Mouse (Mus musculus) cerebellum, adult 11-12 months (tissue): ENCODE measurements around the gene Jmjd6.

ENCODE experiments used
- DNase-seq: peaks from one replicate; pipeline ENCODE4 v3.0.0; 2022

Gene Jmjd6

GRCm38 (mm10) chr11:116843261-116844233 is at the start of gene Jmjd6, which contains the start of gene Mettl23:
Gene Jmjd6, minus strand, starts transcription at chr11:116843449.
Gene Mettl23, plus strand, starts transcription at chr11:116843278.
- DNase-seq = peak; percentile 99

GRCm38 (mm10) chr11:116887136-116887535 is 43.9 kb upstream of the Jmjd6 start:
- no peak for DNase-seq

- DNase-seq = peak; percentile 71
Measured at GRCm38 (mm10) chr11:116885275-116886151, 42.3 kb upstream of the Jmjd6 start.

GRCm38 (mm10) chr11:116884061-116884460 is 40.8 kb upstream of the Jmjd6 start:
- DNase-seq = no peak

GRCm38 (mm10) chr11:116882446-116882845 is 39.2 kb upstream of the Jmjd6 start:
- no peak for DNase-seq

- DNase-seq = no peak
Measured at GRCm38 (mm10) chr11:116881440-116881839, 38.2 kb upstream of the Jmjd6 start.

GRCm38 (mm10) chr11:116880839-116881238 is 37.6 kb upstream of the Jmjd6 start:
- no peak for DNase-seq

GRCm38 (mm10) chr11:116878454-116878853 is 35.2 kb upstream of the Jmjd6 start:
- DNase-seq = no peak

- no peak for DNase-seq
Measured at GRCm38 (mm10) chr11:116873987-116874386, 30.7 kb upstream of the Jmjd6 start.

GRCm38 (mm10) chr11:116871538-116871937 is 28.3 kb upstream of the Jmjd6 start:
- DNase-seq = no peak

- no peak for DNase-seq
Measured at GRCm38 (mm10) chr11:116869641-116870040, 26.4 kb upstream of the Jmjd6 start.

GRCm38 (mm10) chr11:116869223-116869622 is 26.0 kb upstream of the Jmjd6 start:
- no peak for DNase-seq

GRCm38 (mm10) chr11:116868129-116868528 is 24.9 kb upstream of the Jmjd6 start:
- DNase-seq = no peak

GRCm38 (mm10) chr11:116865945-116866585 is 22.8 kb upstream of the Jmjd6 start:
- no peak for DNase-seq

GRCm38 (mm10) chr11:116864444-116864843 is 21.2 kb upstream of the Jmjd6 start:
- DNase-seq = no peak

GRCm38 (mm10) chr11:116857183-116857850 is 14.1 kb upstream of the Jmjd6 start:
- DNase-seq = no peak

GRCm38 (mm10) chr11:116854279-116854678 is 11.0 kb upstream of the Jmjd6 start:
- no peak for DNase-seq

- peak; percentile 97 for DNase-seq
Measured at GRCm38 (mm10) chr11:116853512-116853928, 10.3 kb upstream of the Jmjd6 start.

GRCm38 (mm10) chr11:116852891-116853511 is 9.8 kb upstream of the Jmjd6 start, which contains the start of gene Srsf2:
Gene Srsf2, minus strand, starts transcription at chr11:116853094.
- peak; percentile 97 for DNase-seq

- peak; percentile 79 for DNase-seq
Measured at GRCm38 (mm10) chr11:116852291-116852890, 9.1 kb upstream of the Jmjd6 start, which contains the start of gene Mfsd11. Gene Mfsd11, plus strand, starts transcription at chr11:116852440.
